Mouse (Mus musculus): Measurements from ENCODE around the gene Mpped2. TPM values are rescaled to one million over a fixed set of nuclear protein-coding genes. Genes with fewer than 3 reads are reported as not detected.

Gene Mpped2
- polyA plus RNA-seq (2014; fragmentation: Nextera tagmentation; extraction: Ambion mirVana) = 102 and 108 TPM in 2 replicates

DNA sequence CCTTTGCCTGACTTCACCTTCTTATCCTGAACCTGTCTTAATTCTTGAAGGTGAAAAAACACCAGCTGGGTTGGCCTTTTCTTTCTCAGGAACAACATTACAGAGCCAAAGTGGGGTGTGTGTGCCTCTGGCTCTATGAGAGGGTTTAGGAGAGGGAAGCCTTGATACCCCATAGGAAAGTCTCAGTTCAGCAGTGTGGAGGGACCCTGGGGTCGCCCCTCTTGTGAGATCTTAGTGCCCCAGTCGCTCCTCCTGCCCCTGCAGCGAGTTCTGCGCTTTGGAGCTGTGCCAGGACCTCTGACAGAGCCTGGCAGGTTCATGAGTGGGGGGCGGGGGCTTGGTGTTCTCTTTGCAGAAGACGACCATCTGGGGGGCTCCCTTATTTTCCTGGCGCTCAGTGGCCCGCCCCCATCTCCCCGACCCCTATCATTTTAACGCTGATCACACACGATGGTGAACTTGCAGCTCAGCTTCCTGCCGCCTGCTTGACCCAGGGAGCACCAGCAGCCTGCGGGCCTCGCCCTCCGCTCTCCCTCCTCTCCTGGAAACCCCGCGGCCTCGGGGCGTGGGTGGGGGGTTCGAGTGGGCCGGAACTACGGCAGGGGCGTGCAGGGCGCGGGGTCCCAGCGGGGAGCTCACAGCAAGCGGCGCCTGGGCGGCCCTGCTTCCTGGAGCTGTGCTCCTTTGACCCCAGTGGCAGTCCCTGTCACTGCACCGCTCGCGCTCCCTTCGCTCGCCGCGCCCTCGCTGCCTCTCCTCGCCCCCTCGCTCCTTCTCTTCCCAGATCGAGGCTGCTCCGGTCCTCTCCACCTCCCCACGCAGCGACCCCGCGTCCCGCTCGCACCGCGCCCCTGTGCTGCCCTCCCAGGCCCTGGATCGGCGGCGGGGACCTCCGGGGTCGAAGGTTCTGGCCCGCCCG, at the start of gene Mpped2:
Gene Mpped2, plus strand, starts transcription at position 487 of the 919 bp plus-strand sequence.
- Histone ChIP-seq H3K27ac (replicated peaks; ENCODE audit: low read depth, low read length) (peak within 1 kb of the TSS; percentile 99), H3K27me3 (ENCODE audit: control insufficient read depth, insufficient read depth, low read length) (no peaks in the 10 kb centered on the region), H3K9me3 (replicated peaks; ENCODE audit: control insufficient read depth, low read length) (no peaks in the 10 kb centered on the region), H3K36me3 (replicated peaks; ENCODE audit: control insufficient read depth, insufficient read depth, low read depth, low read length) (no peaks in the 10 kb centered on the region), H3K4me1 (ENCODE audit: control insufficient read depth, insufficient read depth, low read length) (no peaks in the 10 kb centered on the region), H3K4me3 (ENCODE audit: low read depth, low read length) (peak within 1 kb of the TSS; percentile 86), H3K9ac (replicated peaks; ENCODE audit: low read length) (peak within 1 kb of the TSS; percentile 96), H3K4me2 (ENCODE audit: low read depth, low read length) (peak within 1 kb of the TSS; percentile 97)
- peak; percentile 81 for DNase-seq (ENCODE audit: low spot score)
- peak; percentile 81 for ATAC-seq (replicated peaks; ENCODE audit: insufficient number of reproducible peaks, low FRiP score, low TSS enrichment, low read depth)
- under 1% methylated on average over 55 of the region's 56 CpGs for WGBS

DNA sequence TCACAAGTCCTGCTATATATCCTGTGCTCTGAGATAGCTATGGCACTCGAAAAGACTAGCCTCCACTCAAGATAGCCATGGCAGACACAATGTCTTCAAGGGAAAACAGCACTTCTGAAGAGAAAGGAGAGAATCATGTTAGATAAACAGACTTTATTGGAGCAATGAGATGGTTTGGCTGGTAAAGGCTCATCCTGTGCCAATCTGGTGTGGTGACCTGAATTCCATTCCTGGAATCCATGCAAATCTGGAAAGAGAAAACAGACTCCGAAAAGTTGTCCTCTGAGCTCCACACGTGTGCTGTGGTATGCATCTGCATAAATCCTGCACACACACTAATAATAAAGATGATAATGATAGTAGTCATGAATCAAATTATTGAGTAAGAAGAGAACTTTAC, 48.3 kb upstream of the Mpped2 start:
- no peak overlapping the region for H3K27ac ChIP-seq (replicated peaks; ENCODE audit: low read depth, low read length)
- H3K4me1 ChIP-seq (ENCODE audit: control insufficient read depth, insufficient read depth, low read length) = 0 out of 2 replicates have a peak, but pooled peaks cover 2% of the 10 kb centered on the region
- H3K4me3 ChIP-seq (ENCODE audit: low read depth, low read length) = no peak overlapping the region
- DNase-seq (ENCODE audit: low spot score) (no peak), ATAC-seq (replicated peaks; ENCODE audit: insufficient number of reproducible peaks, low FRiP score, low TSS enrichment, low read depth) (no peak)
- no peak overlapping the region for H3K9ac ChIP-seq (replicated peaks; ENCODE audit: low read length)
- H3K4me2 ChIP-seq (ENCODE audit: low read depth, low read length) = no peak overlapping the region
- 90% methylated on average over 3 of the region's 3 CpGs for WGBS
- no peaks in the 10 kb centered on the region for H3K27me3 ChIP-seq (ENCODE audit: control insufficient read depth, insufficient read depth, low read length)
- no peaks in the 10 kb centered on the region for H3K36me3 ChIP-seq (replicated peaks; ENCODE audit: control insufficient read depth, insufficient read depth, low read depth, low read length)
- H3K9me3 ChIP-seq (replicated peaks; ENCODE audit: control insufficient read depth, low read length) = no peaks in the 10 kb centered on the region

DNA sequence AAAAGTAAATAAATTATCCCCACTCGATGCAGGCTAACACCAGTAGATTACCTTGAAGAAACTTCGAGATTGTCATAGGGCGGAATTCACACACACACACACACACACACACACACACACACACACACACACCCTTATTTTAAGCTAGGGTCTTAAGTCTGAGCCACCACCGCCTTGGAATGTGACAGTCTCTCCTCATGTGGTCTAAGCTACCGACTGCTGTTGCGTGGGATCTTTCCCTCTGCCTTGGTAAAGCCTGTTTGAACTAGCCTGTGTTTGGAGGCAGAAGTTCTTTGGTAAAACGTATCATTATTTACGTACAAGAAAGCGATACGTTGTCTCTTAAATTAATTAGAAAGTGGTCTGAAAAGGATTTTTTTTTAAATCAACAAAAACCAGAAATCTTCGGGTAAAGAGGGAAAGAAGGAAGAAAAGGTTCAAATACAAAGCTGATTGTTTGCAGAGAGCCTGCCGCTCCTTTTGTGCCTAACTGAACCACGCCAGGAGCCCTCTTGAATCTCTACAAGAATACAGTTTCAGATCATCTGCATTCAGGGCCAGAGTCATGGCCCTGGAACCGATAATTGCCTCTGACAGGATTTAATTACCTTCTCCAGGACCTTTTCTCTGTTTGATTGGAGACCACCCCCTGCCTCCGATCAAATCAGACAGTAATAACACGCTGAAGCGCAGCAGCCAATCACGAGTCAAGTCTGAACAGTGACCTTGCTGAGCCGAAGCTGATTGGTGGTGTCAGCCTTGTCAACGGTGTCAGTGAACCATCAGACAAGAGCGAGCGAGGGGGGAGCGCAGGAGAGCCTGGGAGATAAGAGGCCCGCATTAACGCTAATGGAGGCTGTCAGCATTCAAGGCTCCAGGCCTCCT, 43.1 kb upstream of the Mpped2 start:
- Histone ChIP-seq H3K27ac (replicated peaks; ENCODE audit: low read depth, low read length) (0 out of 2 replicates have a peak overlapping the region, but pooled peaks have one; percentile 52), H3K9me3 (replicated peaks; ENCODE audit: control insufficient read depth, low read length) (no peaks in the 10 kb centered on the region), H3K9ac (replicated peaks; ENCODE audit: low read length) (peak overlapping the region; percentile 29; the same call in 1 of the 2 replicates), H3K36me3 (replicated peaks; ENCODE audit: control insufficient read depth, insufficient read depth, low read depth, low read length) (no peaks in the 10 kb centered on the region), H3K4me2 (ENCODE audit: low read depth, low read length) (peak overlapping the region; percentile 21), H3K4me3 (ENCODE audit: low read depth, low read length) (peak overlapping the region; percentile 30), H3K4me1 (ENCODE audit: control insufficient read depth, insufficient read depth, low read length) (0 out of 2 replicates have a peak, but pooled peaks cover 2% of the 10 kb centered on the region), H3K27me3 (ENCODE audit: control insufficient read depth, insufficient read depth, low read length) (no peaks in the 10 kb centered on the region)
- ATAC-seq (replicated peaks; ENCODE audit: insufficient number of reproducible peaks, low FRiP score, low TSS enrichment, low read depth) = peak; percentile 97
- WGBS = 6% methylated on average over 25 of the region's 25 CpGs
- DNase-seq (ENCODE audit: low spot score) = peak; percentile 92

DNA sequence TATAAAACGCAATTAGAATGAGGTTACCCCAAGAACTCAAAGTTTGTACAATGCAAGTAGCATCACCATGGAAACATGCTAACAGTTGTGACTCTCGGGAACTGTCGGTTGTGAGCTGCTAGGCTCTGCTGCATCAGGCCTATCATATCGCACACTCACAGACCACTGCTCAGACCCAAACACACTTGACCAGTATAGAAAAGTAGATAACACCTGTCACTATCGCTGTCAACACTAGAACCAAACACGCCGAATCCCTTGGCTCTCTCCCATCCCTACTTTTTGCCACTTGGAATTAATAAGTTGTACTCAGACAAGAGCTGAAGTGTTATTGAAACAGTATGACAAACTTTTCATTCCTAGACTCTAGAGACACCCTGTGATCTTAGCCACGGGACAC, 40.9 kb upstream of the Mpped2 start:
- Histone ChIP-seq H3K36me3 (replicated peaks; ENCODE audit: control insufficient read depth, insufficient read depth, low read depth, low read length) (no peaks in the 10 kb centered on the region), H3K4me2 (ENCODE audit: low read depth, low read length) (no peak overlapping the region), H3K27me3 (ENCODE audit: control insufficient read depth, insufficient read depth, low read length) (no peaks in the 10 kb centered on the region), H3K9me3 (replicated peaks; ENCODE audit: control insufficient read depth, low read length) (no peaks in the 10 kb centered on the region), H3K4me1 (ENCODE audit: control insufficient read depth, insufficient read depth, low read length) (0 out of 2 replicates have a peak, but pooled peaks cover 2% of the 10 kb centered on the region), H3K4me3 (ENCODE audit: low read depth, low read length) (no peak overlapping the region), H3K27ac (replicated peaks; ENCODE audit: low read depth, low read length) (no peak overlapping the region), H3K9ac (replicated peaks; ENCODE audit: low read length) (no peak overlapping the region)
- no peak for ATAC-seq (replicated peaks; ENCODE audit: insufficient number of reproducible peaks, low FRiP score, low TSS enrichment, low read depth)
- 84% methylated on average over 8 of the region's 8 CpGs for WGBS
- DNase-seq (ENCODE audit: low spot score) = no peak

- DNase-seq (ENCODE audit: low spot score) (no peak), ATAC-seq (replicated peaks; ENCODE audit: insufficient number of reproducible peaks, low FRiP score, low TSS enrichment, low read depth) (no peak)
- H3K4me1 ChIP-seq (ENCODE audit: control insufficient read depth, insufficient read depth, low read length) = 0 out of 2 replicates have a peak, but pooled peaks cover 2% of the 10 kb centered on the region
- no peak overlapping the region for H3K4me3 ChIP-seq (ENCODE audit: low read depth, low read length)
- H3K9ac ChIP-seq (replicated peaks; ENCODE audit: low read length) = no peak overlapping the region
- H3K9me3 ChIP-seq (replicated peaks; ENCODE audit: control insufficient read depth, low read length) = no peaks in the 10 kb centered on the region
- H3K4me2 ChIP-seq (ENCODE audit: low read depth, low read length) = no peak overlapping the region
- H3K36me3 ChIP-seq (replicated peaks; ENCODE audit: control insufficient read depth, insufficient read depth, low read depth, low read length) = no peaks in the 10 kb centered on the region
- no peak overlapping the region for H3K27ac ChIP-seq (replicated peaks; ENCODE audit: low read depth, low read length)
- 81% methylated on average over 4 of the region's 4 CpGs for WGBS
- no peaks in the 10 kb centered on the region for H3K27me3 ChIP-seq (ENCODE audit: control insufficient read depth, insufficient read depth, low read length)
These were observed 40.3 kb upstream of the Mpped2 start for GRCm38 (mm10) chr2:106652741-106653140.

GRCm38 (mm10) chr2:106653261-106653660, 39.8 kb upstream of the Mpped2 start:
- H3K9ac ChIP-seq (replicated peaks; ENCODE audit: low read length) = no peak overlapping the region
- no peak for DNase-seq (ENCODE audit: low spot score)
- H3K27ac ChIP-seq (replicated peaks; ENCODE audit: low read depth, low read length) = no peak overlapping the region
- no peak overlapping the region for H3K4me2 ChIP-seq (ENCODE audit: low read depth, low read length)
- no peaks in the 10 kb centered on the region for H3K36me3 ChIP-seq (replicated peaks; ENCODE audit: control insufficient read depth, insufficient read depth, low read depth, low read length)
- H3K27me3 ChIP-seq (ENCODE audit: control insufficient read depth, insufficient read depth, low read length) = no peaks in the 10 kb centered on the region
- no peaks in the 10 kb centered on the region for H3K9me3 ChIP-seq (replicated peaks; ENCODE audit: control insufficient read depth, low read length)
- H3K4me1 ChIP-seq (ENCODE audit: control insufficient read depth, insufficient read depth, low read length) = 0 out of 2 replicates have a peak, but pooled peaks cover 2% of the 10 kb centered on the region
- no peak for ATAC-seq (replicated peaks; ENCODE audit: insufficient number of reproducible peaks, low FRiP score, low TSS enrichment, low read depth)
- WGBS = 91% methylated on average over 4 of the region's 4 CpGs
- no peak overlapping the region for H3K4me3 ChIP-seq (ENCODE audit: low read depth, low read length)

DNA sequence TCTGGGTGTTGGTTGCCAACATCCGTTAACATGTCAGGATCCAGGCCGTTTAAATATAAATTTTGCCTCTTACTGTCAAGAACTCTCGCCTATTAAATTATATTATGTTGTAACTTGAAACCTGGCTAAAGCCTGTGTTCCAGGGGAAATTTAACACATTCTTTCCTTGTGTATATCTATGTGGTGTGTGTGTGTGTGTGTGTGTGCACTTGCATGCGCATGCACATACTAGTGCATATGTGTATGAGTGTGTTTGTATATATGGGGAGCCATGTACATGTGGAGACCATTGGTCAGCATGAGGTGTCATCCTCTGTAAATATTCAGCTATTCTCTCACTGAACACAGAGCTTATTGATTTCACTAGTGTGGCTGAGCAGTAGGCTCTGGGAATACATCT, 37.8 kb upstream of the Mpped2 start:
- Histone ChIP-seq H3K4me3 (ENCODE audit: low read depth, low read length) (no peak overlapping the region), H3K4me1 (ENCODE audit: control insufficient read depth, insufficient read depth, low read length) (no peaks in the 10 kb centered on the region), H3K27me3 (ENCODE audit: control insufficient read depth, insufficient read depth, low read length) (no peaks in the 10 kb centered on the region), H3K4me2 (ENCODE audit: low read depth, low read length) (no peak overlapping the region), H3K36me3 (replicated peaks; ENCODE audit: control insufficient read depth, insufficient read depth, low read depth, low read length) (no peaks in the 10 kb centered on the region), H3K9ac (replicated peaks; ENCODE audit: low read length) (no peak overlapping the region), H3K9me3 (replicated peaks; ENCODE audit: control insufficient read depth, low read length) (no peaks in the 10 kb centered on the region), H3K27ac (replicated peaks; ENCODE audit: low read depth, low read length) (no peak overlapping the region)
- 61% methylated on average over 4 of the region's 4 CpGs for WGBS
- ATAC-seq (replicated peaks; ENCODE audit: insufficient number of reproducible peaks, low FRiP score, low TSS enrichment, low read depth) (no peak), DNase-seq (ENCODE audit: low spot score) (no peak)

Measured in embryonic facial prominence, embryonic 11.5 days (tissue).